Comparison of ENCODE assay signal across 27 mouse cellular contexts in the genomic region with DNA sequence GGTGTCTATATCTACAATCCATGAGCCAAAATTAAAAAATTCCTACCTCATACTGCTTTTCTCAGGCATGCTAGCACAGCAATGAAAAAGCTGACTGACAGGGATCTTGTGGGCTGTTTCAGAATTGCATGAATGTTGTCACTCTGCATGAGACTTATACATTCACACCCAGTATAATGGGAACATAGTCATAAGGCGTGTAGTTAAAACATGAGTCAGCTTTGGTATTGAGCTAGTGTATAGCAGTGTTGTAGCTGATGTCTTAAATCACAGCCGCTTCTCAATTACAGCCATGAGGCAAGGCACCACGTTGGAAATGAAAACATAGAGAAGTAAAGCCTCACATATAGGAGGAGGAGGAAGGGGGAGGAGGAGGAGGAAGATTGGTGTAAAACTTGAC.
"Had no signal": no experiment of that assay in that cellular context is flagged by ENCODE, and none has a peak within 500 bp of the region (broad histone marks: within the 10 kb centered on the region; RNA-seq: fewer than 3 reads in every experiment).

No protein-coding gene starts in this region.

- H3K27ac ChIP-seq: embryonic facial prominence, embryonic 10.5 days; embryonic facial prominence, embryonic 12.5 days; embryonic facial prominence, embryonic 13.5 days; embryonic facial prominence, embryonic 15.5 days; forebrain, embryonic 10.5 days; forebrain, embryonic 12.5 days; forebrain, embryonic 13.5 days; forebrain, embryonic 15.5 days; gastrocnemius, adult 2 months; heart, adult 2 months had no signal

- H3K36me3 ChIP-seq: embryonic facial prominence, embryonic 10.5 days; embryonic facial prominence, embryonic 12.5 days; embryonic facial prominence, embryonic 13.5 days; embryonic facial prominence, embryonic 15.5 days; forebrain, embryonic 10.5 days; forebrain, embryonic 12.5 days; forebrain, embryonic 15.5 days had no signal

- H3K4me1 ChIP-seq: embryonic facial prominence, embryonic 10.5 days; embryonic facial prominence, embryonic 12.5 days; embryonic facial prominence, embryonic 13.5 days; embryonic facial prominence, embryonic 15.5 days; forebrain, embryonic 10.5 days; forebrain, embryonic 12.5 days; forebrain, embryonic 13.5 days; forebrain, embryonic 15.5 days had no signal

- H3K9ac ChIP-seq: embryonic facial prominence, embryonic 12.5 days; embryonic facial prominence, embryonic 13.5 days; embryonic facial prominence, embryonic 15.5 days; forebrain, embryonic 12.5 days; forebrain, embryonic 13.5 days; forebrain, embryonic 15.5 days; forebrain, postnatal 0 days had no signal

- H3K27me3 ChIP-seq: embryonic facial prominence, embryonic 12.5 days; embryonic facial prominence, embryonic 13.5 days; embryonic facial prominence, embryonic 15.5 days; forebrain, embryonic 12.5 days; forebrain, embryonic 13.5 days; forebrain, embryonic 15.5 days had no signal

- H3K9me3 ChIP-seq: embryonic facial prominence, embryonic 10.5 days; embryonic facial prominence, embryonic 12.5 days; embryonic facial prominence, embryonic 13.5 days; embryonic facial prominence, embryonic 15.5 days; forebrain, embryonic 10.5 days; forebrain, embryonic 12.5 days; forebrain, embryonic 13.5 days; forebrain, embryonic 15.5 days had no signal

- H3K4me2 ChIP-seq: embryonic facial prominence, embryonic 12.5 days; embryonic facial prominence, embryonic 13.5 days; embryonic facial prominence, embryonic 15.5 days; forebrain, embryonic 12.5 days; forebrain, embryonic 13.5 days; forebrain, embryonic 15.5 days had no signal

- H3K4me3 ChIP-seq: embryonic facial prominence, embryonic 10.5 days; embryonic facial prominence, embryonic 12.5 days; embryonic facial prominence, embryonic 13.5 days; embryonic facial prominence, embryonic 15.5 days; erythroblast, embryonic 14.5 days; forebrain, embryonic 10.5 days; forebrain, embryonic 12.5 days; forebrain, embryonic 13.5 days; forebrain, embryonic 15.5 days; gastrocnemius, adult 2 months; heart, adult 2 months had no signal

- ATAC-seq: forebrain, embryonic 13.5 days; forebrain, embryonic 14.5 days; forebrain, embryonic 15.5 days; forebrain, embryonic 16.5 days; forebrain, postnatal 0 days had no signal

- DNase-seq: cerebellum, adult 8-10 months; cerebellum, adult 9-10 months; cerebellum, adult 9-11 months; cerebellum, postnatal 10 days; cerebellum, postnatal 14 days; cerebellum, postnatal 25 days; cerebellum, postnatal 36 days; embryo, embryonic 11 days; forebrain, postnatal 0 days; gastrocnemius, adult 2 months; gastrocnemius, postnatal 10 days; gastrocnemius, postnatal 14 days; gastrocnemius, postnatal 25 days; gastrocnemius, postnatal 36 days; heart, adult 18-20 months; heart, adult 2 months had no signal
